Mouse (Mus musculus) C2C12 (cell line): ENCODE measurements around the gene Usp22.

ENCODE experiments used
- CEBPB ChIP-seq: IDR thresholded peaks from one replicate; pipeline ENCODE4 v1.6.1; 2011; ENCODE audit warnings: low read depth, mild to moderate bottlenecking, control low read depth, moderate library complexity
- CTCF ChIP-seq: IDR thresholded peaks from one replicate; pipeline ENCODE4 v1.5.1; 2011; ENCODE audit not compliant: control insufficient read depth, insufficient read depth, insufficient read length
- FOSL1 ChIP-seq: IDR thresholded peaks from one replicate; pipeline ENCODE4 v1.8.0; 2011; ENCODE audit warnings: mild to moderate bottlenecking, low read length; ENCODE audit not compliant: poor library complexity, insufficient read depth, severe bottlenecking
- MAX ChIP-seq: IDR thresholded peaks from one replicate; pipeline ENCODE4 v1.6.1; 2011; ENCODE audit warnings: mild to moderate bottlenecking, control low read depth
- MYOD1 ChIP-seq: IDR thresholded peaks from one replicate; pipeline ENCODE4 v1.6.1; 2011; ENCODE audit warnings: low read depth; ENCODE audit not compliant: control insufficient read depth, insufficient read length
- MYOG ChIP-seq: IDR thresholded peaks from one replicate; pipeline ENCODE4 v1.6.1; 2011; ENCODE audit not compliant: control insufficient read depth, insufficient read length; ENCODE audit errors: extremely low read depth
- USF1 ChIP-seq: IDR thresholded peaks from one replicate; pipeline ENCODE4 v1.6.1; 2011; ENCODE audit warnings: low read depth, mild to moderate bottlenecking, control low read depth, moderate library complexity

DNA sequence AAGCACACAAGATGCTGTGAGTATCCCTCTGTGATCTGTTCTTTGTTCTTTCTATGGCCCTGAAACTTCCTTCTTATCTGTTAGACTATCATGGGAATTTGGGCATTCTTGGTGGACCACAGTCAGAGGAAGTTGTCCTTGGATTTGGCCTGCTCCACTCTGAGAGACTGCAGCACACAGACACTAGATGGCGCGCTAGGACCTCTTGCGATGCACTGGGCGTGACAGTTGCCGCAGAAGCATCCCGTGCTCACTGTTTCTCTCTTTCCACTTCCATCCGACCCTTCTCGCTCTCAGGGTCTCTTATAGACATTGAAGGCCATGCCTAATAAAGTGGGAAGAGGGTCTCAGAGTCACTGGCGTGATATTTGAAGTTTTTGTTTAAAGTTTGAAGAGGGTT lies 18.5 kb upstream of the Usp22 start:
- TF ChIP-seq CTCF (peak; percentile 97), FOSL1 (no peak), MYOG (no peak), MAX (no peak), USF1 (no peak), MYOD1 (no peak), CEBPB (no peak)
